Mouse (Mus musculus) lung, embryonic 14.5 days (tissue): ENCODE data around the gene Eva1a. TPM values are rescaled to one million over a fixed set of nuclear protein-coding genes. Genes with fewer than 3 reads are reported as not detected.

Experiments
- ATAC-seq: fragments of 200-750 bp; cut with Nextera tagmentation; 2 replicates; pipeline ENCODE4 v1.8.0; 2017; ENCODE audit warnings: mild to moderate bottlenecking, moderate TSS enrichment, moderate library complexity; ENCODE audit not compliant: insufficient read depth
- DNase-seq: peaks from one replicate; pipeline ENCODE4 v3.0.0-alpha.2; 2015
- H3K27ac ChIP-seq: fragments of 300-500 bp; sonication (generic); 2 replicates; pipeline ENCODE4 v1.5.1; 2014; ENCODE audit warnings: low read depth, mild to moderate bottlenecking, moderate library complexity
- H3K27me3 ChIP-seq: fragments of 300-500 bp; sonication (generic); 2 replicates; pipeline ENCODE4 v1.6.1; 2014; ENCODE audit warnings: low read length, control low read depth; ENCODE audit not compliant: insufficient read depth
- H3K36me3 ChIP-seq: fragments of 300-500 bp; sonication (generic); 2 replicates; pipeline ENCODE4 v1.6.1; 2014; ENCODE audit warnings: control low read depth; ENCODE audit not compliant: insufficient read depth
- H3K4me1 ChIP-seq: fragments of 300-500 bp; sonication (generic); 2 replicates; pipeline ENCODE4 v1.6.1; 2014; ENCODE audit warnings: antibody characterized with exemption, control low read depth; ENCODE audit not compliant: insufficient read depth
- H3K4me2 ChIP-seq: fragments of 300-500 bp; sonication (generic); 2 replicates; pipeline ENCODE4 v1.6.1; 2014; ENCODE audit warnings: mild to moderate bottlenecking
- H3K4me3 ChIP-seq: fragments of 300-500 bp; sonication (generic); 2 replicates; pipeline ENCODE4 v1.5.1; 2014; ENCODE audit warnings: low read depth, low read length
- H3K9ac ChIP-seq: fragments of 300-500 bp; sonication (generic); 2 replicates; pipeline ENCODE4 v1.6.1; 2014
- H3K9me3 ChIP-seq: fragments of 300-500 bp; sonication (generic); 2 replicates; pipeline ENCODE4 v1.6.1; 2016; ENCODE audit warnings: low read depth, low read length, control low read depth
- CTCF ChIP-seq: IDR thresholded peaks from 2 replicates; pipeline ENCODE4 v1.5.1; 2016; ENCODE audit warnings: antibody characterized with exemption, low read depth
- WGBS: fragments of 180-500 bp; shearing (Covaris S2); extraction: QIAGEN DNeasy Blood & Tissue Kit; methylation state at CpG from one replicate; pipeline ENCODE4 v1.1.7; 2014; 5-methylcytosine and 5-hydroxymethylcytosine counted together
- polyA plus RNA-seq: library from polyadenylated mRNA; unstranded; fragments of >200 nt; fragmentation: Nextera tagmentation; extraction: Ambion mirVana; gene quantifications from 2 replicates; pipeline ENCODE4 v1.2.1, GENCODE M21; 2014

Eva1a gene
- polyA plus RNA-seq, 1 experiment from 2014 or later, result 53.7 TPM

GRCm38 (mm10) chr6:82039193-82039592, 1.6 kb upstream of the Eva1a start:
- H3K27ac ChIP-seq, result peak overlapping the region; percentile 77
- no peak for DNase-seq
- no peak for TF ChIP-seq CTCF

GRCm38 (mm10) chr6:82039968-82040367, 875 bp upstream of the Eva1a start:
- DNase-seq, result peak; percentile 68
- Histone ChIP-seq H3K4me2 (no peak overlapping the region), H3K9ac (no peak overlapping the region), H3K9me3 (no peaks in the 10 kb centered on the region), H3K36me3 (peaks cover 2% of the 10 kb centered on the region; the same call in 1 of the 2 replicates), H3K27ac (peak overlapping the region; percentile 88), H3K27me3 (no peaks in the 10 kb centered on the region), H3K4me1 (peaks cover 21% of the 10 kb centered on the region), H3K4me3 (no peak overlapping the region)
- 45% methylated on average over 7 of the region's 7 CpGs for WGBS
- no peak for TF ChIP-seq CTCF
- peak; percentile 33 for ATAC-seq

More at GRCm38 (mm10) chr6:82039193-82039592, 1.6 kb upstream of the Eva1a start:
- H3K9ac ChIP-seq, result no peak overlapping the region
- H3K4me2 ChIP-seq, result no peak overlapping the region
- H3K36me3 ChIP-seq, result no peaks in the 10 kb centered on the region
- no peak for ATAC-seq
- no peaks in the 10 kb centered on the region for H3K27me3 ChIP-seq
- 68% methylated on average over 6 of the region's 6 CpGs for WGBS
- no peaks in the 10 kb centered on the region for H3K9me3 ChIP-seq
- H3K4me1 ChIP-seq, result peaks cover 14% of the 10 kb centered on the region
- no peak overlapping the region for H3K4me3 ChIP-seq

GRCm38 (mm10) chr6:82041488-82042295, 849 bp downstream of the Eva1a start:
- TF ChIP-seq CTCF, result no peak
- WGBS, result under 1% methylated on average over 49 of the region's 50 CpGs
- DNase-seq, result peak; percentile 74

GRCm38 (mm10) chr6:82042296-82043125, 1.7 kb downstream of the Eva1a start:
- H3K4me3 ChIP-seq, result peak overlapping the region; percentile 70
- peaks cover 31% of the 10 kb centered on the region for H3K4me1 ChIP-seq
- under 1% methylated on average over 35 of the region's 35 CpGs for WGBS
- DNase-seq, result peak; percentile 80
- H3K9ac ChIP-seq, result peak overlapping the region; percentile 87
- H3K9me3 ChIP-seq, result no peaks in the 10 kb centered on the region
- peak overlapping the region; percentile 78 for H3K4me2 ChIP-seq
- TF ChIP-seq CTCF, result peak; percentile 65
- ATAC-seq, result peak; percentile 41
- H3K27me3 ChIP-seq, result no peaks in the 10 kb centered on the region
- H3K36me3 ChIP-seq, result peaks cover 7% of the 10 kb centered on the region; the same call in 1 of the 2 replicates
- peak overlapping the region; percentile 88 for H3K27ac ChIP-seq

More at GRCm38 (mm10) chr6:82041488-82042295, 849 bp downstream of the Eva1a start:
- H3K4me1 ChIP-seq, result peaks cover 31% of the 10 kb centered on the region
- peak; percentile 83 for ATAC-seq
- H3K9me3 ChIP-seq, result no peaks in the 10 kb centered on the region
- peak overlapping the region; percentile 88 for H3K27ac ChIP-seq
- H3K27me3 ChIP-seq, result no peaks in the 10 kb centered on the region
- H3K4me3 ChIP-seq, result peak overlapping the region; percentile 70
- H3K4me2 ChIP-seq, result peak overlapping the region; percentile 78
- H3K9ac ChIP-seq, result peak overlapping the region; percentile 87
- H3K36me3 ChIP-seq, result peaks cover 7% of the 10 kb centered on the region; the same call in 1 of the 2 replicates

- no peak for DNase-seq
- no peaks in the 10 kb centered on the region for H3K27me3 ChIP-seq
- no peaks in the 10 kb centered on the region for H3K9me3 ChIP-seq
- peak overlapping the region; percentile 37; the same call in 1 of the 2 replicates for H3K9ac ChIP-seq
- peaks cover 7% of the 10 kb centered on the region; the same call in 1 of the 2 replicates for H3K36me3 ChIP-seq
- TF ChIP-seq CTCF, result no peak
- peak overlapping the region; percentile 25; the same call in 1 of the 2 replicates for H3K27ac ChIP-seq
- H3K4me2 ChIP-seq, result peak overlapping the region; percentile 78
- ATAC-seq, result no peak
- H3K4me3 ChIP-seq, result peak overlapping the region; percentile 70
- WGBS, result 28% methylated on average over 4 of the region's 4 CpGs
- peaks cover 31% of the 10 kb centered on the region for H3K4me1 ChIP-seq
Observed at GRCm38 (mm10) chr6:82043634-82044033, 2.8 kb downstream of the Eva1a start.

GRCm38 (mm10) chr6:82044509-82044908, 3.7 kb downstream of the Eva1a start:
- peak overlapping the region; percentile 70 for H3K4me3 ChIP-seq
- H3K36me3 ChIP-seq, result peaks cover 9% of the 10 kb centered on the region; the same call in 1 of the 2 replicates
- WGBS, result 53% methylated on average over 4 of the region's 4 CpGs
- 0 out of 2 replicates have a peak overlapping the region, but pooled peaks have one; percentile 13 for H3K9ac ChIP-seq
- H3K4me2 ChIP-seq, result peak overlapping the region; percentile 78
- H3K27me3 ChIP-seq, result no peaks in the 10 kb centered on the region
- H3K9me3 ChIP-seq, result no peaks in the 10 kb centered on the region
- no peak for TF ChIP-seq CTCF
- H3K4me1 ChIP-seq, result peaks cover 31% of the 10 kb centered on the region
- no peak overlapping the region for H3K27ac ChIP-seq
- no peak for ATAC-seq
- DNase-seq, result no peak
